Mouse (Mus musculus): ENCODE data around the gene 1810024B03Rik. TPM values are rescaled to one million over a fixed set of nuclear protein-coding genes. Genes with fewer than 3 reads are reported as not detected.

1810024B03Rik gene
- total and polyA plus RNA-seq, 3 experiments, result 0.77 to 1.2 (median 0.93) TPM

DNA sequence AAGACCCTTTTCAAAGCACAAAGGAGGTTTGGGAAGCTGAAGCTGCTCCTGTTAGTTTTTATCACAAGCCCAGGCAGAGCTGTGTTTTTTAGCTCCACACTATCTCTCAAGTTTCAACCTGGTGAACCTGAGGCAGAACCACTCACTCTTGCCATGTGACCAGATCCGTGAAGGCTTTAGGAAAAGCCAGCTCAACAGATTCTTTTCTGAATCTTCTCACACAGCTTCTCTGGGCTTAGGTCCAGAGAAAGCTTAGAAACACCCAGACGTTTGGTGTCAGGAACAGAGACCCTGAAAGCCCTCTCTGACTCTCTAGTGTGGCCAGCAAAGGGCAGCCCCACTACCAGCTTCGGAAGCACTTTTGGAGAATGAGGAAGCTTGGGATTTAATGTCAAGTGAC lies 43.4 kb upstream of the 1810024B03Rik start:
- Histone ChIP-seq H3K4me2 (ENCODE audit: insufficient read depth, low read depth, poor library complexity, severe bottlenecking) (no peak overlapping the region), H3K9ac (ENCODE audit: insufficient read depth, low read depth) (no peak overlapping the region), H3K27me3 (replicated peaks) (no peaks in the 10 kb centered on the region), H3K4me3 (replicated peaks in 1 of 3; ENCODE audit: low read depth in 2 of 3, low read length in 2 of 3, poor library complexity in 1 of 3) (no peak overlapping the region), H3K4me1 (ENCODE audit: control insufficient read depth in 1 of 2, insufficient read depth in 2 of 2) (peaks cover 1 to 25% of the 10 kb centered on the region in 2 experiments), H3K36me3 (replicated peaks in 1 of 2; ENCODE audit: control insufficient read depth in 1 of 2, insufficient read depth in 1 of 2, low read length in 1 of 2) (peaks cover 10 to 54% of the 10 kb centered on the region in 2 experiments), H3K27ac (ENCODE audit: insufficient read depth, low read depth) (no peak overlapping the region), H3K9me3 (replicated peaks; ENCODE audit: low read length) (no peaks in the 10 kb centered on the region), H3K79me2 (replicated peaks; ENCODE audit: control insufficient read depth, extremely low read depth, insufficient read depth, poor library complexity, severe bottlenecking) (peaks cover 14% of the 10 kb centered on the region)
- DNase-seq (ENCODE audit: extremely low read depth), result no peak
- TF ChIP-seq CHD2 (IDR thresholded peaks at IDR 0.05; ENCODE audit: low read length), result no peak
- dilution Hi-C loops (cut with MboI; ENCODE audit: extremely low pct_ligation_motif_present, extremely low pct_unique_long_range_greater_than_20kb, low sequenced_read_pairs) (no loop called here), in situ Hi-C loops (cut with MboI; ENCODE audit: low pct_ligation_motif_present, low pct_unique_long_range_greater_than_20kb, low sequenced_read_pairs) (no loop called here)

DNA sequence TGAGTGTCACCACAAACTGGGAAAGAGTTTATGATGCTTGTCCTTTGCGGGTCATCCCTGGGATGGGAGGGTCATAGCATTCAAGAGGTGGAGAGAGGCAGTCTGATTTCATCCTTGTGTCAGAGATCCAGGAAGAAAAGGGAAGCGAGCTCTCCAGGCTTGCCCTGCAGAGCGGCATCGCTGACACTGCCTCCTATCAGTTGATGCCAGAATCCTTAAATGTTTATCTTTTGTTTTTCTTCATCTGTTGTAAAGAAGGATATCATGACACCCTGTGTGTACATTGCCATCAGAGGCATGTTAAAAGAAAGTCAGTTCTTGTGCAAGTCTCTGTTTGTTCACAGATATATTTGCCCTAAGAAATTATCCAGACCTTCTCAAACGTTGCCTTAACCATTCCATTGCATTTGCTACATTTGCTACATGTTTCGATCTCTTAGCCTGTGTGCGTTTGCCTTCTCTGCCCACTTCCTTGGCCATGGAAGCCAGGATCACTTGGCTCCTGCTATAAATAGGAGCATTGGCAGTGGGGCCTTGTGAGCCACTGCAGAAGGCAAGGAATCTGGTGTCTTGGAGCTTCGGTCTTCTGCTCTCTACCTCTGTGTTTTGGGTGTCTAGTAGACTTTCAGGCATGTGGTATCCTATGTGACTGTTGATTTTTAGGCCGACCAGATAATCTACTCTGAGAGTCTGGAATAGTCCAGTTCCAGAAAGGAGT lies 42.4 kb upstream of the 1810024B03Rik start:
- dilution Hi-C loops (cut with MboI; ENCODE audit: extremely low pct_ligation_motif_present, extremely low pct_unique_long_range_greater_than_20kb, low sequenced_read_pairs), result no loop called here
- TF ChIP-seq CTCF (conservative IDR thresholded peaks at IDR 0.05 in 1 of 2, IDR thresholded peaks at IDR 0.05 in 1 of 2; ENCODE audit: low read depth in 2 of 2, low read length in 2 of 2) (no peak), MAZ (IDR thresholded peaks at IDR 0.05; ENCODE audit: low read depth, low read length) (no peak), KAT2A (IDR thresholded peaks at IDR 0.05; ENCODE audit: insufficient replicate concordance, low read length) (no peak), RCOR1 (conservative IDR thresholded peaks at IDR 0.05; ENCODE audit: low read depth, low read length) (no peak), USF2 (conservative IDR thresholded peaks at IDR 0.05; ENCODE audit: low read depth, low read length) (no peak), MEF2A (IDR thresholded peaks at IDR 0.05; ENCODE audit: borderline replicate concordance, low read depth, low read length) (no peak), ETS1 (conservative IDR thresholded peaks at IDR 0.05; ENCODE audit: low read depth, low read length) (no peak), USF1 (IDR thresholded peaks at IDR 0.05; ENCODE audit: low read depth, low read length) (no peak), MAX (IDR thresholded peaks at IDR 0.05; ENCODE audit: low read length) (no peak), HCFC1 (IDR thresholded peaks at IDR 0.05; ENCODE audit: low read depth, low read length) (no peak), UBTF (IDR thresholded peaks at IDR 0.05; ENCODE audit: low read depth, low read length) (no peak), EP300 (IDR thresholded peaks at IDR 0.05; ENCODE audit: low read length) (no peak), ZMIZ1 (IDR thresholded peaks at IDR 0.05; ENCODE audit: low read depth, low read length) (no peak), TBP (conservative IDR thresholded peaks at IDR 0.05; ENCODE audit: low read depth, low read length) (no peak), CHD1 (IDR thresholded peaks at IDR 0.05; ENCODE audit: low read depth, low read length) (no peak)
- Histone ChIP-seq H3K27me3 (replicated peaks) (no peaks in the 10 kb centered on the region), H3K9me3 (replicated peaks; ENCODE audit: low read length) (no peaks in the 10 kb centered on the region), H3K4me1 (ENCODE audit: control insufficient read depth in 1 of 2, insufficient read depth in 2 of 2) (peaks cover 5 to 31% of the 10 kb centered on the region in 2 experiments), H3K4me3 (replicated peaks in 1 of 3; ENCODE audit: low read depth in 2 of 3, low read length in 2 of 3, poor library complexity in 1 of 3) (no peak overlapping the region), H3K79me2 (replicated peaks; ENCODE audit: control insufficient read depth, extremely low read depth, insufficient read depth, poor library complexity, severe bottlenecking) (peaks cover 17% of the 10 kb centered on the region), H3K27ac (ENCODE audit: insufficient read depth, low read depth) (no peak overlapping the region), H3K4me2 (ENCODE audit: insufficient read depth, low read depth, poor library complexity, severe bottlenecking) (no peak overlapping the region), H3K36me3 (replicated peaks in 1 of 2; ENCODE audit: control insufficient read depth in 1 of 2, insufficient read depth in 1 of 2, low read length in 1 of 2) (peaks cover 14 to 55% of the 10 kb centered on the region in 2 experiments), H3K9ac (ENCODE audit: insufficient read depth, low read depth) (no peak overlapping the region)
- DNase-seq (ENCODE audit: extremely low read depth), result no peak
- in situ Hi-C loops (cut with MboI; ENCODE audit: low pct_ligation_motif_present, low pct_unique_long_range_greater_than_20kb, low sequenced_read_pairs), result no loop called here

Measured in CH12.LX (cell line).